Mouse (Mus musculus) liver, postnatal 0 days (tissue): Measurements from ENCODE around the gene Hspg2.

Experiments used
- CTCF ChIP-seq: sonication (generic); IDR thresholded peaks from 2 replicates; pipeline ENCODE4 v1.5.1; 2016; ENCODE audit warnings: antibody characterized with exemption, low read depth
- EP300 ChIP-seq: IDR thresholded peaks from 2 replicates; pipeline ENCODE4 v1.6.1; 2016; ENCODE audit warnings: antibody characterized with exemption, low read depth, mild to moderate bottlenecking

GRCm38 (mm10) chr4:137546003-137546525 lies 77.5 kb downstream of the Hspg2 start:
- TF ChIP-seq EP300 (no peak), CTCF (peak; percentile 78)
